9 mouse cellular contexts compared by ENCODE assay signal in the genomic region with DNA sequence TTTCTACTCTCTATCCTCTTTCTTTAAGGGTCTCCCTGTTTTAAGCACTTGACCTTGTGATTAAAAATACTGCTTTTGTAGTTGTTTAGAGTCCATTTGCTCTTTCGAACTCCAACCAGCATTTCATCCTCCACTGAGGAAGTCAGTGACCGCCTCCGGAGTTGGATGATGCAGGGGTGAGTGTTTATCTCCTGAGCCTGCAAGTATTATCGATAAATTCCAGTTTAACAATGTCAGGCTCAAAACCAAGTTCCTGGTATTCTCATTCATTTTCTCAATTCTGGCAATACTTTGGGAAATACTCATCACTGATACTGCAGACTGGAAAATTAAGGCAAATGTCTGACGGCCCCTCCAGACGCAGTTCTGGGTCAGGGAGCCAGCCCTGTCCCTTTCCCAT. TPM values are rescaled to one million over a fixed set of nuclear protein-coding genes. Genes with fewer than 3 reads are reported as not detected.
DNase-seq lines count a peak whose midpoint lies in the region; ATAC-seq and TF ChIP-seq lines count a peak whose summit lies in the region.
"Had no signal": no experiment of that assay in that cellular context is flagged by ENCODE, and none has a peak within 500 bp of the region (broad histone marks: within the 10 kb centered on the region; RNA-seq: fewer than 3 reads in every experiment).

No protein-coding gene starts in this region.

- H3K4me2 ChIP-seq in forebrain, embryonic 13.5 days = peak overlapping the region; percentile 67
- peak overlapping the region; percentile 83 for H3K4me2 ChIP-seq in liver, embryonic 13.5 days

- TF ChIP-seq CTCF in E14TG2a.4 (conservative IDR thresholded peaks at IDR 0.05; ENCODE audit: low read length) = no peak

- H3K36me3 ChIP-seq in heart, embryonic 10.5 days = no peaks in the 10 kb centered on the region
- H3K36me3 ChIP-seq in E14TG2a.4 (ENCODE audit: insufficient read depth, low read length) = no peaks in the 10 kb centered on the region
- H3K36me3 ChIP-seq in forebrain, embryonic 13.5 days (ENCODE audit: poor library complexity, severe bottlenecking) = no peaks in the 10 kb centered on the region
- no peaks in the 10 kb centered on the region for H3K36me3 ChIP-seq in liver, embryonic 13.5 days

- no peaks in the 10 kb centered on the region for H3K9me3 ChIP-seq in heart, embryonic 10.5 days
- H3K9me3 ChIP-seq in E14TG2a.4 (ENCODE audit: low read length) = no peaks in the 10 kb centered on the region
- no peaks in the 10 kb centered on the region for H3K9me3 ChIP-seq in forebrain, embryonic 13.5 days (replicated peaks)
- no peaks in the 10 kb centered on the region for H3K9me3 ChIP-seq in liver, embryonic 13.5 days (replicated peaks)

- ATAC-seq in forebrain, embryonic 13.5 days = peak; percentile 17
- peak; percentile 46; the same call in 1 of the 2 replicates for ATAC-seq in liver, embryonic 13.5 days (ENCODE audit: low read depth)

- H3K4me1 ChIP-seq in heart, embryonic 10.5 days = no peaks in the 10 kb centered on the region
- peaks cover 35% of the 10 kb centered on the region for H3K4me1 ChIP-seq in E14TG2a.4 (replicated peaks; ENCODE audit: low read depth, low read length)
- 0 out of 2 replicates have a peak, but pooled peaks cover 8% of the 10 kb centered on the region for H3K4me1 ChIP-seq in forebrain, embryonic 13.5 days
- peaks cover 17% of the 10 kb centered on the region for H3K4me1 ChIP-seq in liver, embryonic 13.5 days (replicated peaks)

- H3K27ac ChIP-seq in heart, embryonic 10.5 days = peak overlapping the region; percentile 95
- H3K27ac ChIP-seq in forebrain, embryonic 13.5 days = peak overlapping the region; percentile 72; the same call in 1 of the 2 replicates
- H3K27ac ChIP-seq in liver, embryonic 13.5 days = peak overlapping the region; percentile 37; the same call in 1 of the 2 replicates

- DNase-seq in heart, embryonic 10.5 days (ENCODE audit: low spot score) = no peak
- DNase-seq in heart, postnatal 4 days = no peak
- DNase-seq in liver, embryonic 13.5 days = no peak
- no peak for DNase-seq in urinary bladder, adult 2 months (ENCODE audit: low spot score)
- DNase-seq in layer of hippocampus, postnatal 36 days = no peak
- no peak for DNase-seq in thymus, postnatal 4 days

- H3K27me3 ChIP-seq in heart, embryonic 10.5 days (ENCODE audit: insufficient read depth, poor library complexity, severe bottlenecking) = no peaks in the 10 kb centered on the region
- H3K27me3 ChIP-seq in E14TG2a.4 (ENCODE audit: insufficient read depth, low read length) = 0 out of 2 replicates have a peak, but pooled peaks cover 2% of the 10 kb centered on the region
- no peaks in the 10 kb centered on the region for H3K27me3 ChIP-seq in forebrain, embryonic 13.5 days
- no peaks in the 10 kb centered on the region for H3K27me3 ChIP-seq in liver, embryonic 13.5 days

- peak overlapping the region; percentile 86 for H3K9ac ChIP-seq in forebrain, embryonic 13.5 days
- peak overlapping the region; percentile 80 for H3K9ac ChIP-seq in liver, embryonic 13.5 days

- WGBS in heart, embryonic 10.5 days = 4% methylated on average over 6 of the region's 6 CpGs
- WGBS in forebrain, embryonic 13.5 days = 5% methylated on average over 6 of the region's 6 CpGs
- under 1% methylated on average over 6 of the region's 6 CpGs for WGBS in liver, embryonic 13.5 days (ENCODE audit: insufficient replicate concordance)

- H3K4me3 ChIP-seq in heart, embryonic 10.5 days = peak overlapping the region; percentile 81
- H3K4me3 ChIP-seq in E14TG2a.4 (replicated peaks; ENCODE audit: low read length) = peak overlapping the region; percentile 88
- peak overlapping the region; percentile 66 for H3K4me3 ChIP-seq in forebrain, embryonic 13.5 days
- H3K4me3 ChIP-seq in liver, embryonic 13.5 days (replicated peaks) = peak overlapping the region; percentile 72

RNA-seq across cellular contexts. Expression of a gene that starts 13.7 kb away (rescaled TPM):
- polyA plus RNA-seq in heart, embryonic 10.5 days (2016; fragmentation: Nextera tagmentation; extraction: Ambion mirVana) = 26.4 and 28.1 TPM in 2 replicates
- 10 to 100 TPM; 25.1 to 27.2 TPM for total RNA-seq in heart, postnatal 4 days (2021)
- 30.0 and 33.9 TPM in 2 replicates for polyA plus RNA-seq in forebrain, embryonic 13.5 days (2015; fragmentation: Nextera tagmentation; extraction: Ambion mirVana)
- polyA plus RNA-seq in liver, embryonic 13.5 days (2015; fragmentation: Nextera tagmentation; extraction: Ambion mirVana) = 9.3 and 12.4 TPM in 2 replicates
- 12.9 and 16.1 TPM in 2 replicates for polyA plus RNA-seq in urinary bladder, adult 2 months (2012; rRNA removed)
- total RNA-seq in layer of hippocampus, postnatal 36 days (2021) = 10 to 100 TPM; 32.4 to 34.9 TPM

RNA-seq across cellular contexts. Expression of a gene that starts 14.4 kb away (rescaled TPM):
- polyA plus RNA-seq in heart, embryonic 10.5 days (2016; fragmentation: Nextera tagmentation; extraction: Ambion mirVana) = 2.7 TPM in 2 replicates
- 1 to 10 TPM in 1 of 2 experiments, not detected in 1; 1.3 TPM for total RNA-seq in heart, postnatal 4 days (2021)
- polyA plus RNA-seq in forebrain, embryonic 13.5 days (2015; fragmentation: Nextera tagmentation; extraction: Ambion mirVana) = 2.7 and 3.0 TPM in 2 replicates
- 0.67 and 0.83 TPM in 2 replicates for polyA plus RNA-seq in liver, embryonic 13.5 days (2015; fragmentation: Nextera tagmentation; extraction: Ambion mirVana)
- polyA plus RNA-seq in urinary bladder, adult 2 months (2012; rRNA removed) = 2.3 and 3.9 TPM in 2 replicates
- total RNA-seq in layer of hippocampus, postnatal 36 days (2021) = not detected
- total RNA-seq: hematopoietic stem cell, adult 5-6 weeks had no signal

Comparison
In these comparisons a context has a peak if more than half of its experiments do, and no peak if none do; other contexts are left out.
1. H3K27ac ChIP-seq: peak in every context shown above with its lines; median percentile 95 in heart, embryonic 10.5 days; 72 in forebrain, embryonic 13.5 days; 37 in liver, embryonic 13.5 days.